Mouse (Mus musculus): ENCODE results near the gene Socs2.

The Socs2 gene

DNA sequence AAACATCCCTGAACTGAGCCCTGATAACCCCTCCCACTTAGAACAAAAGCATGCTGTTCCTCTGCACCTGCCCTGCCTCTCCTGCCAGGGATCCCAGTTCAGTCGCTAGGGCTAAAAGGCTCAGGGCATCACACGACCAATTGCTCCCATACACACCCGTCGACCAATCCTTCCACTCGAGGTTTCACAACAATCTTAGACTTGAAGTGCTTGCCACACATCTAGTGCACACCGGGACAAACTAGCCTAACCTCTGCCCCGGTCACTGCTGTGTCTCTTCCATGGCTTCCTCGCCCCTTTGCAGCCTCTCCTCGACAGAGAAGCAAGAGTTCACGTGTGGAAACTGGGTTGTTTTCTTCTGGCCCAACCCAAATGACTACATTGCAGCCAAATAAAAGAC, 3.3 kb upstream of the Socs2 start:
- no peak for DNase-seq (ENCODE audit: low spot score in 2 of 2)

DNA sequence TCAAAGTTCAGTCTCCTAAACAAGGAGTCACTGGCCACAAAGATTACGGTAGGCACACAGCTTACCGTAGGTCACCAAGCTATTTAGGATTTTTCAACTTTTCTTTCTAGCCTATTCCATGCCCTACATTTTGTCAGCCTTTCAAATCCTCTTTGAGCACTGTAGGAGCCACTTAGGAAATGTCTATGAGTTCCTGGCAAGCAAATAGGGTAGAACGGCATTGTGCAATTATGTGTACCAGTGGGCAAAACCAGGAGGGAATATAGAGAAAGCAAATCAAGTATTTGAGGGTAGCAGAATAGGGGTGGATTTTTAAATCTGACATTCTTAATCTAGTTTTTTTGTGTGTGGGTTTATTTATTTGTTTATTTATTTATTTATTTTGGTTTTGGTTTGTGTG, 2.7 kb upstream of the Socs2 start:
- DNase-seq (ENCODE audit: low spot score in 2 of 2) = no peak

- DNase-seq (ENCODE audit: low spot score in 2 of 2) = no peak
Measured at GRCm38 (mm10) chr10:95418631-95419030, 1.7 kb upstream of the Socs2 start.

GRCm38 (mm10) chr10:95417496-95418236, 686 bp upstream of the Socs2 start:
- peak; percentile 64 to 83 for DNase-seq (ENCODE audit: low spot score in 2 of 2)

DNA sequence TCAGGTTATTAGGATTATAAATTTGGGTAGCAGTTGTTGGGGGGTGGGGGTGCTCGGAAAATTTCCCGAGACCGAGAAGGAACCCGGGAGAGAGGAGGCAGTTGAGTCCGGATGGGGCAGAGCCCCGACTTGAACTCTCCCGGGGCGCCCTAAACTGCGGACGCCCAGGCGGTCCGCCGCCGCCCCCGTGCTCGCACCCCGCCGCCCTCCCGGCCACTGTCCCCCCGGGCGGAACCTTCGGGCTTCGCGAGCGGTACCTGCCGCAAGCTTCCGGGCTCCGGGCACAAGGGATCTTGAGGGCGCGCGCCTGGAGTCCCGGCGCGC, 657 bp downstream of the Socs2 start:
- no peak for DNase-seq (ENCODE audit: low spot score in 2 of 2)

DNA sequence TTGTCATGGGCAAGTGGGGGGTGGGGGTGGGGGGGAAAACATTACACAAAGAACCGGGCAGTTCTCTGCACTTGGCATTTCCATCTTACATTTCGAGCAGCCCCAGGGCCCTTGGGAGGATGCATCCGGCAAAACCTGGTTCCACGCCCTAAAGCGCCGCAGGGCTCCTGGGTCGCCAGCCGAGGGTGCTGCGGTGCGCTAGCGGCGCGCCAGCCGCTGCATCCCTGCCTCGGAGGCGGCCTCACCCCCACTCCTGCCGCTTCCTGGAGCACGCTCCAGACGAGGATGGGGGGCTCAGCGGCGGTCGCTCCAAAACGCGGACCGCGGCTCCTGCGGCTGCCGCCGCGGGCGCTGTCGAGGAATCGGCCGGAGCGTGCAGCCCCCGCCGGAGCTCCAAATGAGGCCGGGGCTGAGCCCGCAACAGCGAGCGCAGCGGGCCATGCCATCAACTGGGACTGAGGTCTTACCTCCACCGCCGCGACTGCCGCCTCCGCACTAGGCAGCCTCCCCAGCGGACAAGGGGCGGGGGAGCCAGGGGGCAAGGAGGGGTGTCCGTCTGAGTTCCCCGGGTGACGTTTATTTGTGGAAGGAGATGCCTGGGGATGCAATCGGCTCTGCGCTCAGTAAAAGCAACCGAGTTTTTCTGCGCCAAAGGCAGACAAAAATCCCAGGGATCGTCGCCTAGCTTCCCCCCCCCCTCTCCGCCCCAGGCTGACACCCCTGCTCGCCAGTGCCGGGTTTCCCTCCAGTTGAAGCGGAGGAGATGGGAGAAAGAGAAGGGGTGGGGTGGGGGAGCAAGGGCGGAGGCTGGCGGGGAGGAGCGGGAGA, 1.2 kb downstream of the Socs2 start:
- peak; percentile 30 to 71 for DNase-seq (ENCODE audit: low spot score in 2 of 2)

DNA sequence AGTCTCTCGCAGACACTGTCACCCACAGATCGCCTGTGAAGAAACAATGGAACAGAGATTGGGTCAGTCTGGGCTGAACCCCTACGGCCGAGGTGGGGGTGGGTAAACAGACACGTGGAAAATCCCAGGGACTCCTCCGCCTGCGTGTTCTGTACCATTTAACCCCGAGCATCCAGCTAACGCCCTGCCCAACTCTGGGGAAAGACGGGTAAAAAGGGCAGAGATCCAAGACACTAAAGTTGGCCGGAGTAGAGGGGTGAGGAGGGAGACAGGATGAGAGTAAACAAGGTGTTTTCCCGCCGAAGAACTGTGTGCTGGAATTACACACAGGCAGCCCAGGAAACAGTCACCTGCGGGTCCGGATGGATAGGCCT, 1.8 kb downstream of the Socs2 start:
- DNase-seq (ENCODE audit: low spot score in 2 of 2) = no peak

DNA sequence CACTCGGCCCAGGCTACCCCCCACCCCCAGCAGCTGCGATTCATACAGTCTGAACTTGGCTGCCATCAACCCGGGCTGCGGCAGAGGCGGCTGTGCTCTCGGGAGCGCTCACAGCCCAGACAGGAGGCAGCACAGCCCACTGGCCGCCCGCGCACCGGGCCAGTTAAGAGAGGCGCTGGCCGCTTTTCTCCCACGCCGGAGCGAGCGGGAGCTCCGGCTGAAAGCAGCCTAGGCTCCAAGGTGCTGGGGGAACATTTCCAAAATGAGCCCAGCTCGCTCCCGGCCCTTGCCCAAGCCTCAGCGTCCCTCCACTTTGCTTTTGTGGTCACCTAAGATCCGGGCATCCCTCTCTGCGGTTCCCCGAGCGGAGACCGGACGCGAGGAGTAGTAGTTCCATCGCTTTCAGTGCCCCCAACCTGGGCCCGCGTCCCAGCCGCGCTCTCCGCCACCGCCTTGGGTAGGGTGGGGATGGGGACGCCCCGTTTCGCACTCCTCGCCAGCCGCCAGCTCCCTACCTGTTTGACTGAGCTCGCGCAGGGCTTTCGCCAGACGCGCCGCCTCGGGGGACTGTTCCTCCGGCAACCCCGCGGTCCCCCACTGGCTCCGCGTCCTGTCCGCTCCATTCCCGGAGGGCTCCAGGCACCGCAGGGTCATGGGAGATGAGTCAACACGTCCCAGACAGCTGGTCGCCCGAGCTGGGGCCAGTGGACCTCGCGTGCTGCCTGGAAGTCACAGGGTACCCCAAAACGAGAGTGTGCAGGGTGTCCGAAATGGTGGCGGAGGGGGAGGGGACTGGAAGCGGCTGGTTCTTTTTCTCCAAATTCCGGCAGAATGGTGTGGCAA, 2.4 kb downstream of the Socs2 start:
- peak; percentile 18 to 70 for DNase-seq (ENCODE audit: low spot score in 2 of 2)

- no peak for DNase-seq (ENCODE audit: low spot score in 2 of 2)
Measured at GRCm38 (mm10) chr10:95411139-95411538, 5.8 kb downstream of the Socs2 start.

GRCm38 (mm10) chr10:95410709-95411108, 6.3 kb downstream of the Socs2 start:
- no peak for DNase-seq (ENCODE audit: low spot score in 2 of 2)

DNA sequence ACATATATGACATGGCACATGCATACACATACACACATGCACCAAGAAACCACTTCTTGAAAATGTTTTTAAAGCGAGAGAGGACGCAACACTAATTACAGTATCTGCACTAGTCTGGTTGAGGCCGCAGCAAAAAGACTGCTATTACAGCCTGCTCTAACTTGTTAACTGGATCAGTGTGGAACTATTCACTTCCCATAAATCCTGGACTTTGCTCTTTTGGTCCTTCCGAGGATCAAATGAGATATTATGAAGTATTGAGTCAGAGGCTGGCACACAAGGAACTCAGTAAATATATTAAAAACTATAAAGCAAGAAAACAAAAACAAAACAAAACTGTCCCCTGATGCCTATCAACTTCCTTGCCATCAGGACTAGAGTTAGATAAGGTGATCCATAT, 6.8 kb downstream of the Socs2 start:
- DNase-seq (ENCODE audit: low spot score in 2 of 2) = no peak

DNA sequence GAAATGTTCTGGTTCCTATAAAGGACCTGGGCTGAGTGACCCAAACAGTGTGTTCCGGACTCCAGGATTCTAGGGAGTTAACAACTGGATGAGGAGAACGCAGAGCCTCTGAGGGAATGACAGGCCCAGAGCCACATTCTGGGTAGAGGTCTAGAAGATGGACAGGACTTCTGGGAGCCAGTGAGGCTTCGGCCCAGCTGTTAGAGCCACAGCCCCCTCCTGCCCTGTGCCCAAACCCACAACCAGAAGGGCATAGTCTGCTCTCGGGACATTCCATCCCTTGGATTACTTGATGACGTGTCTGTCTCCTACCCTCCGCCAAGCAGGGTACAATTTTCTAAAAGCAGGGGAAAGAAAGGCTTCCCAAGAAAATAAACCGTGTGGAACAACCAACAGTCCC, 7.8 kb downstream of the Socs2 start:
- no peak for DNase-seq (ENCODE audit: low spot score in 2 of 2)

- no peak for DNase-seq (ENCODE audit: low spot score in 2 of 2)
Measured at GRCm38 (mm10) chr10:95408487-95408886, 8.5 kb downstream of the Socs2 start.

DNA sequence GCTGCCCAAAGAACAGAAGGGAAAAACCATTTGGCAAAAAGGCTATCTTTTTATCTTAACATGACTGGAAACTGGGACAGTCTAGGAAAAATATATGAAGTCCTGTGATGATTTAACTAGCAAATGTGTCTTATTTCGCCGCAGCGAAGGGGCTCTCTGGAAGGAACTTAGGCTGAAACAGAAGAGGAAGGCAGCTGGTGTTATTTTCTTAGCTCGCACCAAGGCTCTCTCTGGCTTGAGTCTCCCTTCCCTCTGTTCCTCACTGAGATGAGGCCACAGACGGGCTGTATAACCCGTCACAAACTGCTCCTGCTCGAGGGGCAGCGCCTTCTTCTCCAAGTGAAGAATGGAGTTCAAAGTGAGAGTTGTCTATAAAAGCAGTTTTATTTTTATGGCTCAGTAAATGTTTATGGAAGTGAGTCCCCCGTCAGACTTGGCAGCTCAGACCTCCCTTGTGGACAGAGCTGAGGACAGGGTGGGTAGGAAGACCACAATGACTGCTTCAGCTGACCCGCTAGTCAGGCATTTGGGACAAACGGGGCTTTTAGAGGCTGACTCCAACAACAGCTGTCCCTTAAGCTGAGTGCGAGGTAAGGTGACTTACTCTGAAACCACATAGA, 9.3 kb downstream of the Socs2 start:
- DNase-seq (ENCODE audit: low spot score in 2 of 2) = no peak

- DNase-seq (ENCODE audit: low spot score in 2 of 2) = no peak
Measured at GRCm38 (mm10) chr10:95404774-95405173, 12.2 kb downstream of the Socs2 start.

DNA sequence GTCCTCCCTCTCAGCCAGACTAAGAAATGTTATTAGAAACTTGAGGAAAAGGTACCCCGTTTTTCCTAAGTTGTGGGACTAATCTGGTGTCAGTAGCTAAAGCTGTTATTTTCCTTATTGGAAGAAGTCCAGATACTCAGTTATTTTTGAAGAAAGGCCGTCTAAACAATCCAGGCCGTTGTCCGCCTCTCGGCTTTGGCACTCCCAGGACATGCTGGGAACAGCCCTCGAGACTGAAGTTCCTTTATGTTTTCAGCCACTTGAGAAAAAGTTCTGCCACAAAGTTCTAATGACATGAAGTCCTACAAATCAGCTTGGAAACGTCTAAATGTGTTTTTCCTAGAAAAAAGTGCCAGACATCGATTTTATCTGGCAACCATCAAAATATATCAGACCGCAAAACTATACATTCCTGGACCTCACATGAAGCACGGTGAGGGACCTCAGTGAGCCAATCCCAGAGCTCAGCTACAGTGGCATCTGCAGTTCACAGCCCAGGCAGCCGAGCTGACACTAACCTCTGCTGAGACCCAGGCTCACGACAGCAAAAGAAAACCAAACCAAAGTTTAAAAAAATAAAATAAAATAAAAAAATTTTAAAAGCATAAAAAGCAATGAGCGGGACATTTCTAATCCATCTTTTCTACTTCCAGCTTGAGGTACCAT, 17.2 kb downstream of the Socs2 start:
- DNase-seq (ENCODE audit: low spot score in 2 of 2) = no peak

GRCm38 (mm10) chr10:95398489-95398888, 18.5 kb downstream of the Socs2 start:
- DNase-seq (ENCODE audit: low spot score in 2 of 2) = no peak

DNA sequence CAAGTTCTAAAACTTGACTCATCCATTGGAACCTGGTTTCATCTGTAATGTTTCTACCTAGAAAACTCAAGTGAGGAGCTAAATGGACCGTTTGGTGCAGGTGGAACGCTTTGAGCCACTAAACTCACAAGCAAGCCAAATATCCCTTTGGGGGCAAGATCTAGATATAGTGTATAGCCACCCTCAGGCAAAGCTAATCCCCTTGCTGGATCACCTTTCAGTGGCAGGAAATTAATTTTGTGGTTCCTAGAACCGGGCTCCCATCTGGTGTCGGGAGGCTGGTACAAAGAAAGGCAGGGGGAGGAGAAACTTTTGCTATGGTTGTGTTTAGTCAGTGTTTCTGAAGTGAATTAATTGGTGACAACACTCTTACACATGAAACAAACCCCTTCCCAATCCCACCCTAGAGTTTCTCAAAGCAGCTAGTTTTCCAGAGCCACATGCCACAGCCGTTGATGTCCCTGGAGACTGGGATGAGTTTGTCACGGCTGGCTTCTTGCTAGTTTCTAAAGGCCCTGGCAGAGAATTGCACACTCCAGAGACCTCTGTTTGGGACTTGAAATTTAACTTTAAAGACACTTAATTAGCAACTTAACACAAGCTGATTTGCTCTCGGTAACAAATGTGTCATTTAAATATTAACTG, 19.7 kb downstream of the Socs2 start:
- DNase-seq (ENCODE audit: low spot score in 2 of 2) = no peak

DNA sequence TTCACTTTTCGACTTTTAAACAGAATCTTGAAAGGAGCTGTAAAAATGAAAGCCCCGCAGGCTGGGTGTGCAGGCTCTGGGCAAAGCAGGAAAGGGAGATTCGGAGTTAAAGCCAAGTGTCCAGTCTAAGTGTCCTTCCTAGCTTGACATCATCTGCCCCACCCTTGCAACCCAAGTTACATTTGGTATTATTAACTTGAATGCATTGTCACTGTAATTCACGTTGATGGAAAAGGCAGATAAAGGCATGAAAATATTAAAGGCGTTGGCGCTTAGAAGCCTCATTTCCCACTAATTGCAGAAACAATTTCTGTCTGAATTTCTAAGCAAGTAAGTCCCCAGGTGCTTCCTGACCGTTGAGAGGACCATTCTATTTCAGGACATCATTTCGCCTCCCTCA, 20.6 kb downstream of the Socs2 start:
- DNase-seq (ENCODE audit: low spot score in 2 of 2) = no peak

DNA sequence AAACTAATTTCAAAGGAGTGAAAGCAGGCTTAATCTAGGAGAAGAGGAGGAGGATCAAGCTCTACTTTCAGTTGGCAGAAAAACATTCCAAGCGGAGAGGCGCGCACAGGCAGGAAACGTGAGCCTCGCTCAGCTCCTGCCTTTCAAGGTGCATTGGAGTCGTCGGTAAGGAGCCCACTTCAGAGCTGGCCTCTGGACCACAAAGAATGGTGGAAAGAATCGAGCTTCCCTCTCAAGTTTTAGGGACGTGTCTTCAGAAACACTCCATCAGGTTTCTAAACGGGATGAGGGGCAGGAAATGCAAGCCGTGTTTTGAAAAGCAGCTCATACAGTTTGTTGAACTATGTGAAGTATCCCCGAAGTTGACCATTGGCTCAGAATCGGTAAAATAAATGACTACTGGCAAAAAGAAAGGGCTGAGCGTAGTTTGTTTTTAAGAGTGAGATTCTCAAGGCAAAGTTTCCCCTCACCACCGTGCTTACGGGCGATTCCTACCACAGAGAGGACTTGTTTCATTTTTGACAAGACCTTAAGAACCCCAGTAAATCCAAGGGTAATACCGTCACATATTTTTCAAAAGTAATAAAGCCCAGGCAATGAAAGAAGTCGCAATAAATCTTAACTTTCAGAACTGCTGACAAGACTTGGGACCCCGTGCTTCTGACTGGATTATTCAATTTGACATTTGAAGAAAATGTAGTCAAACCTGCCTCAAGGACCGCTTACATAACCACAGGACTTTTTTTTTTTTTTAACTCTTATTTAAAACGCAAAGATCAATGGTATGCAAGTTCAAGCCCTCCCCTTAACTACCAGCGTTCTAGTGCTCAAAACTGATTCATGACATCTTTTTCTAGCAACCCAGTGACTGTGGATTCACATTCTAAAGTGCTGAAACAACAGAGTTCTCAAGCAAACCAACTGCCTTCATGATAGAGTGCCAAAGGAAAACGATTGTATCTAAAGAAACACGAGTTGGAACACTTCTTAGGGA, 21.9 kb downstream of the Socs2 start:
- no peak for DNase-seq (ENCODE audit: low spot score in 2 of 2)
